Comparison of ENCODE assay signal across 18 mouse cellular contexts in genomic region chr9:41014512-41014911, GRCm38 (mm10). TPM values are rescaled to one million over a fixed set of nuclear protein-coding genes. Genes with fewer than 3 reads are reported as not detected.
DNase-seq lines count a peak whose midpoint lies in the region; ATAC-seq lines count a peak whose summit lies in the region.
"Had no signal": no experiment of that assay in that cellular context is flagged by ENCODE, and none has a peak within 500 bp of the region (broad histone marks: within the 10 kb centered on the region; RNA-seq: fewer than 3 reads in every experiment).

No protein-coding gene starts in this region.

- no peak for ATAC-seq in neural tube, embryonic 13.5 days (ENCODE audit: low read depth)
- no peak for ATAC-seq in hindbrain, embryonic 13.5 days (ENCODE audit: low FRiP score)
- no peak for ATAC-seq in midbrain, embryonic 12.5 days (ENCODE audit: low FRiP score, low read depth)
- ATAC-seq: intestine, embryonic 16.5 days had no signal

- peaks cover 17% of the 10 kb centered on the region; the same call in 1 of the 2 replicates for H3K36me3 ChIP-seq in neural tube, embryonic 13.5 days
- H3K36me3 ChIP-seq in hindbrain, embryonic 13.5 days: peaks cover 27% of the 10 kb centered on the region
- no peaks in the 10 kb centered on the region for H3K36me3 ChIP-seq in midbrain, embryonic 12.5 days
- H3K36me3 ChIP-seq: limb, embryonic 12.5 days; liver, embryonic 13.5 days; lung, embryonic 15.5 days; stomach, embryonic 15.5 days had no signal

- no peaks in the 10 kb centered on the region for H3K27me3 ChIP-seq in neural tube, embryonic 13.5 days
- no peaks in the 10 kb centered on the region for H3K27me3 ChIP-seq in hindbrain, embryonic 13.5 days
- H3K27me3 ChIP-seq in midbrain, embryonic 12.5 days: no peaks in the 10 kb centered on the region
- H3K27me3 ChIP-seq: heart, embryonic 12.5 days; limb, embryonic 12.5 days; liver, embryonic 13.5 days; lung, embryonic 15.5 days; stomach, embryonic 15.5 days had no signal

- H3K27ac ChIP-seq in neural tube, embryonic 13.5 days (replicated peaks): peak overlapping the region; percentile 85
- H3K27ac ChIP-seq in hindbrain, embryonic 13.5 days: peak overlapping the region; percentile 88
- peak overlapping the region; percentile 70 for H3K27ac ChIP-seq in midbrain, embryonic 12.5 days (replicated peaks)
- H3K27ac ChIP-seq: limb, embryonic 12.5 days; liver, embryonic 13.5 days; lung, embryonic 15.5 days; stomach, embryonic 15.5 days had no signal

- H3K9me3 ChIP-seq in neural tube, embryonic 13.5 days: no peaks in the 10 kb centered on the region
- H3K9me3 ChIP-seq in hindbrain, embryonic 13.5 days: no peaks in the 10 kb centered on the region
- no peaks in the 10 kb centered on the region for H3K9me3 ChIP-seq in midbrain, embryonic 12.5 days
- H3K9me3 ChIP-seq: G1E; heart, embryonic 12.5 days; limb, embryonic 12.5 days; liver, embryonic 13.5 days; lung, embryonic 15.5 days; stomach, embryonic 15.5 days had no signal

- no peak overlapping the region for H3K4me2 ChIP-seq in neural tube, embryonic 13.5 days
- no peak overlapping the region for H3K4me2 ChIP-seq in hindbrain, embryonic 13.5 days
- H3K4me2 ChIP-seq in midbrain, embryonic 12.5 days (replicated peaks): no peak overlapping the region
- H3K4me2 ChIP-seq: heart, embryonic 12.5 days; limb, embryonic 12.5 days; liver, embryonic 13.5 days; lung, embryonic 15.5 days; stomach, embryonic 15.5 days had no signal

- H3K4me1 ChIP-seq in neural tube, embryonic 13.5 days (replicated peaks): peaks cover 31% of the 10 kb centered on the region
- peaks cover 35% of the 10 kb centered on the region for H3K4me1 ChIP-seq in hindbrain, embryonic 13.5 days (replicated peaks)
- H3K4me1 ChIP-seq in midbrain, embryonic 12.5 days: peaks cover 46% of the 10 kb centered on the region
- H3K4me1 ChIP-seq: heart, embryonic 12.5 days; liver, embryonic 13.5 days; lung, embryonic 15.5 days; stomach, embryonic 15.5 days had no signal

- WGBS in neural tube, embryonic 13.5 days: 27% methylated on average over 4 of the region's 4 CpGs
- WGBS in hindbrain, embryonic 13.5 days: 12% methylated on average over 4 of the region's 4 CpGs
- WGBS in midbrain, embryonic 12.5 days: 29% methylated on average over 4 of the region's 4 CpGs

- no peak for DNase-seq in neural tube, embryonic 10.5 days (ENCODE audit: extremely low spot score, low spot score)
- DNase-seq in gastrocnemius, postnatal 10 days: no peak
- no peak for DNase-seq in retina, postnatal 1 day
- no peak for DNase-seq in spleen, postnatal 4 days (ENCODE audit: low spot score in 2 of 2)
- DNase-seq: cerebellum, postnatal 10 days; liver, embryonic 13.5 days; spleen, adult 18-20 months had no signal

- H3K9ac ChIP-seq in neural tube, embryonic 13.5 days: no peak overlapping the region
- no peak overlapping the region for H3K9ac ChIP-seq in hindbrain, embryonic 13.5 days
- H3K9ac ChIP-seq in midbrain, embryonic 12.5 days (replicated peaks): no peak overlapping the region
- H3K9ac ChIP-seq: heart, embryonic 12.5 days; limb, embryonic 12.5 days; liver, embryonic 13.5 days; lung, embryonic 15.5 days; stomach, embryonic 15.5 days had no signal

- no peak overlapping the region for H3K4me3 ChIP-seq in neural tube, embryonic 13.5 days
- H3K4me3 ChIP-seq in hindbrain, embryonic 13.5 days: no peak overlapping the region
- H3K4me3 ChIP-seq in midbrain, embryonic 12.5 days: no peak overlapping the region
- H3K4me3 ChIP-seq: heart, embryonic 12.5 days; limb, embryonic 12.5 days; liver, embryonic 13.5 days; lung, embryonic 15.5 days; stomach, embryonic 15.5 days had no signal

RNA-seq across cellular contexts. Expression of gene Crtam, which starts 10.1 kb away (rescaled TPM):
- polyA plus RNA-seq in neural tube, embryonic 13.5 days (2015; fragmentation: Nextera tagmentation; extraction: Ambion mirVana): 0.15 and 0.20 TPM in 2 replicates
- 0.14 and 0.19 TPM in 2 replicates for polyA plus RNA-seq in hindbrain, embryonic 13.5 days (2015; fragmentation: Nextera tagmentation; extraction: Ambion mirVana)
- polyA plus RNA-seq in midbrain, embryonic 12.5 days (2016; fragmentation: Nextera tagmentation; extraction: Ambion mirVana): not detected in 2 replicates
- under 1 TPM in 1 of 2 experiments, not detected in 1; 0.14 TPM for total RNA-seq in gastrocnemius, postnatal 10 days (2021)
- total RNA-seq: heart, postnatal 25 days had no signal
- polyA plus RNA-seq: G1E; lung, embryonic 15.5 days; stomach, embryonic 15.5 days had no signal

RNA-seq across cellular contexts. Expression of gene Jhy, which starts 50.6 kb away (rescaled TPM):
- 1.0 and 2.0 TPM in 2 replicates for polyA plus RNA-seq in neural tube, embryonic 13.5 days (2015; fragmentation: Nextera tagmentation; extraction: Ambion mirVana)
- polyA plus RNA-seq in hindbrain, embryonic 13.5 days (2015; fragmentation: Nextera tagmentation; extraction: Ambion mirVana): 1.4 and 1.5 TPM in 2 replicates
- polyA plus RNA-seq in midbrain, embryonic 12.5 days (2016; fragmentation: Nextera tagmentation; extraction: Ambion mirVana): 1.5 and 2.7 TPM in 2 replicates
- not detected for total RNA-seq in gastrocnemius, postnatal 10 days (2021)
- total RNA-seq: gastrocnemius, postnatal 4 days; heart, postnatal 25 days had no signal
- polyA plus RNA-seq: G1E; heart, embryonic 12.5 days; limb, embryonic 12.5 days; liver, embryonic 13.5 days had no signal
